Mouse (Mus musculus): Measurements from ENCODE around the gene Robo2.
A peak's percentile ranks its signal among the peaks of the same experiment; 100 is the strongest.

The Robo2 gene

DNA sequence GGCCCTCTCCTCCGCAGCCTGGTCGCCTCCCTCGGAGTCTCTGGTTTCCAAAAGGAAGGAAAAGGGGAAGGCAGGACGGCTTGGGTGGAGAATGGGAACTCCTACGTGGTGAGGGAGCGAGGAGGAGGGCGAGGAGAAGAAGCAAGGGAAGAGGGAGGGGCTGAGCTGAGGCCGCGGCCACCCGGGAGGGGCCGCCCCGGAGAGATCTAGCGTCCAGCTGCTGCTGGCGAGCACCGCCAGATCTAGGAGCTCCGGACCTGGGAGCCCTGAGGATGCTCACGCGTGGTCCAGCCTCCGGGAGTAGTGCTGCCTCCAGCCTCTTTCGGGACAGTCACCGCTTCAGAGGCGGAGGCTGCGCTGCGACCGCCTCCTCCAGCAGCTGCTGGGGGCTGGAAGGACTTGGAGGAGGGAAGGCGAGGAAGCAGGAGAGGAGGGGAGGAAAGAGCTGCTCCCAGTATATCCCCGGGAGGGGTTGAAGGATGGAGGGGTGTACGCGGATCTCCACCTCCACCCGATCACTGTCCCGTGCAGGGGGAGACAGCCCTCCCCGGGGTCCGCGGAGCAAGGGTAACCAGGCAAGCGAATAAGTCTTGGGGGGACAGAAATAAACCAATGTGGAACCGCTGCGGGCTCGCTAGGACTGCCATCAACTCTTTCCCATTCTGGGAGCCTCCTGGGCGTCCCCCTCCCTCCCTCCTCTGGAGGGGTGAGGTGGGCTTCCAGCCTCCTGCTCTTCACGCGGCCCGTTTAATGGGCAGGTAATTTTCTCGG is at the start of gene Robo2:
TSS of gene Robo2 (minus strand) at position 345 of the 771 bp plus-strand sequence.
- DNase-seq (ENCODE audit: extremely low spot score, low read depth, low spot score) = no peak

DNA sequence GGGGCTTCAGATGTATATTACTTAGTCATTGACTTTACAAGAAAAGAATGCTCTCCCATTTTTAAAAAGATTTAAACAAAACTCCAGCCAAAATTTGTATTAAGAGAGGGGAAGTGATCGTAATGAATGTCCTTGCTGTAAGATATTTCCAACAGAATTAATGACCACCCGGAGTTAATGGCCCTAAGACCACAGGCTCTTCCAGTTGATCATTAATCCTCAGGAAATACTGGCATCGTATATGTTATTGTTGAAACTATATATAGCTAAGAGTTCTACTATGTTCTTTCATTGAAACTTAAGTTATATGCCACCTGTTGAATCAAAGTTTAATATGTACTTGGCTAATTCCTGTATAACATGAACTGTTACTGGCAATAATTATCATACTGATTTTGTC is 46.5 kb upstream of the Robo2 start:
- DNase-seq (ENCODE audit: extremely low spot score, low read depth, low spot score) = no peak

DNA sequence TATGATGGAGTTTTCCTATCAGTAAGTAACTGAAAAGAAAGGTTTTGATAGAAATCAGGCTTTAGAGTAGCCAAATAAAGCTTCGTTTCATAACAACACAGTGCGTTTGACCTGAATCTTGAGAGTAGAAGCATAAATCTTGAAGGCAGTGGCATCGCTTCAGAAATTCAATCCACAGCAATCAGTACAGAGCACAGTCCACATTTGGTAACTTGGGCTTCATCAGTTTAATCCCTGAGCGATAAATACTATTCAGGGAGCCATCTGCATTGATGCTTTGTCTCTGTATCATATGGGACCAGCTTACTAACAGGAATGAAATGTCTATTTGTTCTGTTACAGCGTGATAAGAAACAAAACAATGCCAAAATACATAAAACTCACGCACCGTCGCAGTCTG is 46.1 kb upstream of the Robo2 start:
- no peak for DNase-seq (ENCODE audit: extremely low spot score, low read depth, low spot score)

DNA sequence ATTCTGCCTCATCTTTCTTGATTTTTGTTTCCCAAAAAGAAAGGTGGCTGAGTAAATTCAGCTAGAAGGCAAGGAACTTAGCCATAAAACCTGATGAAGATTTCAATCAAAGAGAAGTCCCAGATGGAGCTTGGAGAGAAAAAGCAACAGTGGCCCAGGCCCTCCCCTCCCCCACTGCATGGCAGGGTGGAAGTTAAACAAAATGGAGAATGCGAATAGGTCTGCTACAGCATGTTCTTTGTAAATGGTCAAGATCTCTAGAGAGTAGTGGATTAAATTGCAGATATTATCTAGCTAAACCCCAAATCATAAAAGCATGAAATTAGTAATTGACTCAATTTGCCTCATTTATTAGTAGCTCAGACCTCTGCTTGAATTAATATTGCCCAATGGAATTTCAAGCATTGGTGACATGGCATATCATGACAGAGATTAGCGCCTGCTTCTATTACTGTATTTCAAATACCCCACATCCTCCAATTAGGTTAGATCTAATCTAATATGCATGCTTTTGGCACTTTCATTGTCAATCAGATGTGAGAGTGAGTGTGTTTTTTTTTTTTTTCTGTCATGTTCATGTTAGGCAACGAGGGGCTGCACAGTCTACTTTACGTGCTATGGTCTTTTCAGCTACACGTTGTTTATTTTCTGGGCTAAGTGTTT is 45.3 kb upstream of the Robo2 start:
- DNase-seq (ENCODE audit: extremely low spot score, low read depth, low spot score) = no peak

DNA sequence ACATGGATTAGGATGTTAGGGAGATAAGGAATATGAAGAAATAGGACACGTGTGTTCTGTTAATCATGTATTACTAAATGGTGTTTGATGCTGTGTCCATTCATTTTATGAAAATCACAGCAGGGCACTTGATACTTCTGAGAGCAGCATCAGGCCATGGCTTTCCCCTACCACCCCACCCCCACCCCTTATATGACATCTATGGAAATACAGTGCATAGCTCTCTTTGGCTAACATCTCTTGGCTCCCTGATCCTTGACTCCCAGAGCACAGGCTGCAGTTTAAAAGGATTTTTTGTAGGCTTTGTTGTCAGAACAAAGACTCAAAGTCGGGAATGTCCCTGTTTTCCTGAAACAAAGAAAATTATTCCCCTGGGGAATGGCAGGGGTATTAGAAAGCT is 43.6 kb upstream of the Robo2 start:
- no peak for DNase-seq (ENCODE audit: extremely low spot score, low read depth, low spot score)

DNA sequence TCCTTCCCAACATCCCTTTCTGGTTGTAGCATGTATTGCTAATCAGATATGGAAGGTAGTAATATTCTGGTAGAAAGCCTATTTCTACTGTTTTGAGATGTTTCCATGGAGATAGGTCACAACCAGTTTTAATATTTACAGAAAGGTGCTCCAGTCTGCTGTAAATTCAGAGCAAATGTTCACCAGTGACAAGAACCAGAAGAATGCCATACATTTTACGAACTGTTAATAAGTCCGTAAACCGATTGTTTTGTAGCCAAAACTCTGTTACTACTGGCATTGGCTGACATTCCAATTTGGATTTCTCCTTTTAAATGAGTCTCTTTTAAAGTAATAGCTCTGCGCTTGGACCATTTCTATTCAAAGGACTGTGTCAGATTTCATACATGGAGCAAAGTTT is 36.4 kb upstream of the Robo2 start:
- DNase-seq (ENCODE audit: extremely low spot score, low read depth, low spot score) = no peak

DNA sequence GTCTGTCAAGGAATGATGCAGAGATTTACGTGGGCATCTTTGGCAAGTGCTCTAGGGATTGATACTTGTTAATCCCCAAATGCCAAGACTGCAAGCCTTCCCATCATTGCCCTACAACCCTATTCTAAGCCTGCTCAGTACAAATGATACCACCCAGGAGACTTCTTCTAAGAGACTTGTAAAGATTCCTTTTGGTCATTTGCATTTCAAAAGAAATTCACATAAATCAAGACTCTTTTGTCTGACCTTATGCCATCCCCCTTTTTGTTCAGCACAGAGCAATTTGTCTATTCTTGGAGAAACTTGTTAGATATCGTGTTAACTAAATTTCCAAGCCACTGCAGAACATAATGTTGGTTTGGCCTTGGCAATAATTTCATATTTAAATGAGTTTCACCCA is 15.4 kb upstream of the Robo2 start:
- no peak for DNase-seq (ENCODE audit: extremely low spot score, low read depth, low spot score)

DNA sequence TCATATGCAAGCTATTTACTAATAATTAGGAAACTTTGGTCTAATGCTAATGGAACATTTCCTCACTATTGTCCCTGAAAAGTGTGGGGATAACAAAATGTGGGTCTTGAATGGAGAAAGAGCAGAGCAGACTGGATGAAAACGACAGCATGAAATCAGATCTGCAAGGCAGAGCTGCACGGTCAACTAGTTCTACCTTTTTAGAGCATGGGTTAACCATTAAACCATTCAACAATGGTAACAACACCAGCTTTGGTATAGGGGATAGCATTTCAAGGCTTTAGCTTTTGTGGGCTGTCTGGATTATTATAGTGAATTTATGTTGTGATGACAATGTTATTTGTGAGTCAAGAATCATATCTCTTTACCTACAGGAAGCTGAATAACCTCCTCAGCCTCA is 8.7 kb upstream of the Robo2 start:
- no peak for DNase-seq (ENCODE audit: extremely low spot score, low read depth, low spot score)

DNA sequence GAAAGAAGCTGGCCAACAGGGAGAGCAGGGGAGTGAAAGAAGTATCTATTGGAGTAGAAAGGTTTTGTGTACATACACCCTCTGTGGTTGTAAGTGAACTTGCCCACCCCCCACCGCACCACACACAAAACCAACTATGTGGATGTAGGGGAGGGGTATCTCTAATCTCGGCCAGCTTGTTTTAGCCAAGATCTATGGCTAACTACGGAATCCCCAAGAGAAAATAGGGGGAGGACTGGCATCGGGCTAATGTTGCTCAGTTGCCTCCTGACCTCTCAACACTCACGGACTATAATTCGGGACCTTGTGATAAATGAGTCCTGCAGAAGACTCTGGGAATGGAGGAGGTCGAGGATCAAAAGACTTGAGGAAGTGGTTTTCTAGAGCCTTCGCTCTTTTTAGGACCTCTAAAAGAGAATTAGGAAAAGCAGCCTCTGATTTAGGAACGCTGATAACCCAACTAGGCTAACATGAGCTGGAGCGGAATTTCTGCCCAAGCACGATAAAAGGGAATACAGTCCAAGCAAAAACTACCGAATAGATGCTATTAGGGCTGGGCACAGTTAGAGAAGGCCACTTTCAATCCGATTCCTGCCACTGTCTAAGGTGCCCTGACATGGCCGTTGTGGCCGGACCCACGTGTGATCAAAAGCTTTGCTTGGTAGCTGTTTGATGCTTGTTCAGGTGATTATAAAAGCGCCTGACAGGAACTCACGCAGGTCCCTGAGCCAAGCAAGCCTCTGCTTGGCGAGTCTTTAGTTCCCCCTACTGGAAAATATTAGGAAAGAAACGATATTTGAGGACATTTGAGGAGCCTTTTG is 1.1 kb upstream of the Robo2 start:
- peak; percentile 70 for DNase-seq (ENCODE audit: extremely low spot score, low read depth, low spot score)

DNA sequence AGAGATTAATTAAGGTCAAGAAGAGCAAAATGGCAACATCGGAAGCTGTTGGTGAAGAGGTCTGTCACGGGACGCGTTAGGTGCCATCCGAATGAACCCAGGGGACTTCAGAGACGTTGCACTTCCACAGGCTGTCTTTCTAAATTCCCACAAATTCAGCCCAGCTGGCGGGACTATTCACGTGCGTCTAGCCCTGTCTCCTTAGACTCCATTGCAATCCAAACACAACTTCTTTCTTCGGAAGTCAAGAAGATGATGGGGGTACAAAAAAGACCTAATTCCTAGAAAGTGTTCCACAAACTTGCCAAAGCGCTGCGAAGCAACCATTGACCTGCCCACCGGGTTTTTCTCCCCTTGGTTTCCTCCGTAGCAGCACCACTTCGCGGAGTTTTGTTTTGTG is 604 bp downstream of the Robo2 start:
- no peak for DNase-seq (ENCODE audit: extremely low spot score, low read depth, low spot score)

DNA sequence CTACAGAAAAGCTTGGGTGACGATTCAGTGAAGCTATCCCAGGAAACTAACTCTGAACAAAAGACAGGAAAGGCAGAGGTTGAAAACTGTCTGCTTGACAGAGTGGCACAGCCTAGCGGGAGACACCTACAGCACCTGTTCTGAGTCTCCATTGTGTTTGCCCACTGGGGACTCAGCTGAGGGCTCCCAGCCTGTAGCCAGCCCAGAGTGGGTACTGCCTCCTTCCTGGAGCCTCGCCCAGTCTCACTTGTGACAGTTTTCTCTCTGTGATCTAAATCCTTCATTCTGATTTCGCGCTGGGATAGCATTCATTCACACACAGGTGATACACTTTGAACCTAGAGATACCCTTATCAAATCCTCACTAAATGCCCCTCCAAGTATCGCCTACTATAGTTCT is 1.5 kb downstream of the Robo2 start:
- no peak for DNase-seq (ENCODE audit: extremely low spot score, low read depth, low spot score)

DNA sequence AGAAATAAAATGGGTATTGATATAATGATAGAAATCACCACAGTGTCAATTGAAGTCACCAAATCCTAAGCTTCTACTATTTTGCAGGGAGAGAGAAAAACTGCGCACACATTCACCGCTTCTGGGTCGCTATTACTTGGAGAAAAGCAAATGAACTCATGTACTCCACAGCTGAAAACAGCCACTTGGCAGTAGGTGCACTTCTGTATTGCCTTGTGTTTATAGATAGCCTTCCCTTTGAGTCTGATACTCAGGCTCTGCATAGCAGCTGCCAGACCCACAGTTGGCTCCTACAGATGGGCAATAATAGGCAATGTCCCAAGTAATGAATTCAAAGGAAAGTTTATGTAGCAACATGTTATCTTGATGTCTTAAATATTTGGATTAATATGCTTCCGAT is 2.1 kb downstream of the Robo2 start:
- DNase-seq (ENCODE audit: extremely low spot score, low read depth, low spot score) = no peak

DNA sequence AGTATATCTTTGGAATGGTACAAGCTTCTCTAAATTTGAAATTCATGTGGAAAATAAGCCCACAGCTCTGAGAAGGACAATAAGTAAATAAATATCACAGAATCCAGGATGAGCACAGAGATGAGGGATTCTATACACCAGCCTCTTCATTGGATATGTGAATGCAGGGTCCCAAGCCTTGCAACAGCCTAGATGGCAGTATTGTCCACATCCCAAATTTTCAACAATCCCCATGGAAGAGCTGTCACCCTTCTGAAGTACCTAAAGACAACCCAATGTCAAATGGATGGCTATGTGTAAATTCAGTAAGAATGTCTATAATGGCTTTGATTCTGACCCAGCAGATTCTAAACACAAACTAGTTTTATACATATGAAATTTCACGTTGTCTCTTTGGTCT is 3.1 kb downstream of the Robo2 start:
- DNase-seq (ENCODE audit: extremely low spot score, low read depth, low spot score) = no peak

DNA sequence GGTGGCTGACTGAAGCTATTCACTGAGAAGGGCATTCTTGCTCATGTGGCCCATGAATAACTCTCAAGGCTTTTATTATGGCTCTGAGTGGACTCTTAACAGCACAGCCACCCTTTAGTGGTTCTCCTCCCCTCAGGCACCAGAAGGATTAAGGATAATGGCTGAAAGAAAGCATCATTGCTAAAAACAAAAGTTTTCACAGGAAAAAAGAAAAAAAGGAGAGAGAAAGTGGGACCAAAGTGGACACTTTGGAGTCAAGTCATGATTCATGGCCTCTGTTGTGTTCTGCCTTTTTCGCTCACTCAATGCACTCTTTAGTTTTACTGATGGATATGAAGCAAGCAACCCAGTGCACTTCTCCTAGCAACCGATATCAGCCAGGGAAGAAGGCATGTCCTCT is 14.3 kb downstream of the Robo2 start:
- DNase-seq (ENCODE audit: extremely low spot score, low read depth, low spot score) = no peak

DNA sequence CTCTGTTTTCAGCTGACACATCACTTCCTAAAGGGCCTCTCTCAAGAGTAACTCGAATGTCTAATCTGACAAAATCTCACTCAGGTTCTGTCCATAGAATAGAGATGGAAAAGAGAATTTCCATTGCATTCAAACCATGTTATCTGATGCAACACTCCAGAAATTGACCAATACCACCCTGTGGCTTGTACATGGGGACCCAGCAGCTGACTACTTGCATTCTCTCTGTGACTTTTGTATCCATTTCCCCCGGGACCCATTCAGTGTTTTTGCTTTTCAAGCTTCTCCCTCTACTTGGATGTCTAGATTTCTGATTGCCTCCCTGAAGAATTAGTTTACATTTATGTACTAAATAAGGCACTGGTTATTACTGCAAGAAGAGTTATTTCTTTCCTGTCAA is 15.9 kb downstream of the Robo2 start:
- DNase-seq (ENCODE audit: extremely low spot score, low read depth, low spot score) = no peak

DNA sequence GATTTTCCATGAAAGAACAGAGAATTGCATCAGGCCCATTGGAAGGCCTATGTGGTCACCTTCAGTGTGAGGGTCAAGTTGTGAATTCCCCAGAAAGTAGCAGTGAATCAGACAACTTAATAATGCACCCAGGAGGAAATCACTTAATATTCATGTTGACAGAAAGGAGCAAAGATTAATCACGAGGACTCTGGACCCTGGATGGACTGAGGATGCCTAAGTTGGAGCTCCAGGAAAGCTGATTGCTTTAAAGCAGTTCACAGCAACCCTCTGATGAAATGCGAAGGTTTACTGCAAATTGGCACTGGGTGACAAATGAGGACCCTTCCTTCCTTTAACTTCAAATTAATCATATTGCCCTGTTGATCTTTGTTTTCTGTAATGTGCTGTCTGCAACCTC is 32.2 kb downstream of the Robo2 start:
- no peak for DNase-seq (ENCODE audit: extremely low spot score, low read depth, low spot score)

DNA sequence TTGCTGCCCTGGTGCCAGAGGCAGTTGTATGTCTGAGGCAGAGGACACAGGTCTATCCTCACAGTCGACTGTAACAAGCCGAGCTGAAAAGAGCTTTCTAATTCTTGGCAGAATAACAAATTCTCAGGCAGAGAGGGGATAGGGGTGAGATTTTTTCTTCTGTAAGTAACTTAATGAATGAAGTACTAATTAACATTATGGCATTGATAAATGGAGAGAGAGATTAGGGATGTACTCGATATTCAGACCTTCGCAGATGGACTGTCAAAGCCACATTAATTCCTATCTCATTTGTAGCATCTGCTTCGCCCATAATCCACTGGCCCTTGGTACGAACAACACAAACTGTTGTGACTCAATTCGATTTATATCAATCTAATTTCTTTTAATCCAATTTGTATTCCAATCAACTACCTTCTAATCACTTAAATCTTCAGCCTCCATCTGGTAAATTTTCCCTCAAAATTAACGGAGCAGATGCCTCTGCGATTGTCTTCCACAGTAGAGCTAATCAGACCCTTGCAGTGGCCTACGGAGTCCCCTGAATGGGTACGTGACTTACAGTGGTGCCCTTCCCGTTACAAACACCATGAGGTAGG is 36.2 kb downstream of the Robo2 start:
- DNase-seq (ENCODE audit: extremely low spot score, low read depth, low spot score) = no peak

DNA sequence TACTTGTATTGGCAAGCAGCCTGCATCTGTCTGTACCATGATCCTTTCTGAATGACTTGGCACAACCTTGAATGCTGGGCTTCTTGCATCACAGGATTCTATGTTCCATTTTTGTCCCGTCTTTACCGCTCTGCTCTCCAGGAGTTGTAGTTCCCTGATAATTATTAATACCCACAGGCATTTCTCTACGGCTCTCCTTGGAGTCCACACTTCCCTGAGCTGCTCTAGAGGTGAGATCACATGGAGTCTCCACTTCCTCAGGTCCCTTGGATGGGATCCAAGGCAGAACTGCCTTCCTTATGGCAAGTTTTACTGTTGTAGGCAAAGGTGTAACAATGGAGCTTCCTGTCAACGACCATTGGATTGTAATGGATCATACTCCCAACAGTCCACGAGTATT is 37.1 kb downstream of the Robo2 start:
- no peak for DNase-seq (ENCODE audit: extremely low spot score, low read depth, low spot score)

DNA sequence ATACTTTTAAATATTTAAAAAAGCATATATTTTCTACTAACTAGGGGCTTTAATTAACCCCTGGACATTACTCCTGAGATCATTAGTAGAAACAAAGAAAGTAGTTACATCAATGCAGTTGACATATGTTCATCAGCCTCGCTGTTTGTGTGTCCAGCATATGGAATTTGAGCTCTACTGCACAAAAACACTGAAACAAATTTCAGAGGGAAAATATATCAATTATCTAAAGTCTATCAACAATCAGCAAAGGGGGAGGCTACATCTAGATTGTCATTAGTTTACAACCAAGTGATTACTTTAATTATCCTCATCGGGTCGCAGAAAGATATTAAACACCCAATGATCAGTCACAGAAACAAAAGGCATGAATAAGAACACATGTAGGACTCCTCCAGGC is 38.2 kb downstream of the Robo2 start:
- DNase-seq (ENCODE audit: extremely low spot score, low read depth, low spot score) = no peak

DNA sequence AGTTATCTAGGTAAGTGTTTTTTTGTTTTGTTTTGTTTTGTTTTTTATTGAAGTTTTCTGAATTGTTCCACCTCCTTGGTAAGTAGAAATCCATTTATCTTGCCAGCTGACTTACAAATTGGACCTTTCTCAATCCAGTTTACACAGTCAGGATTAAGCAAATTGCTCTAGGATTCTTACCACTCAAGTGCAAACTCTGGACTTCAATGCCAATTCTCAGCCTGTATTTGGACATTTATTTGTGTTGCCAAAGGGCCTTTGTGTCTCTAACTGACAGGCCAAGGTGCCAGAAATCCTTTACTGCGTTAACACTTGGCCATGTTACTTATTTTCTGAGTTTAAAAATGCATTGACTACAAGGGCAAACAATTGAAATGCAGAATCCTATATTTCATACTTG is 38.7 kb downstream of the Robo2 start:
- no peak for DNase-seq (ENCODE audit: extremely low spot score, low read depth, low spot score)

DNA sequence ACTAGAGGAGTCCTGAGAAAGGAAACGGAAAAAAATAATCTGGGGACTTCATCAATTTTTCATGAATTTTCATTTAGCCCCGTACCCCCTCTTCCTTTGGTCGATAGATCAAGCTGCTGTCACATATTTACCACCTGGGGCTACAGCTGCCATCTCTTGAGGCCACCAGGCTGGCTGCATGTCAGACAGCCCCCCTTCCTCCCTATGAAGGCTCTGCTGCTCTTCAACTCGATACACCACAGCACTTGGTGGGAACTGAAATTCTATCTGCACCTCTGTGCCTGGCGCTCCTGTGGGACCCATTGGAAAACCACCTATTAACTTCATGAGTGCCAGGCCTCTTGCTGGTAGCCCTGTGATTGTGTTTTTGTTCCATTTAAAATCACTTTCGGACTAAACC is 63.2 kb downstream of the Robo2 start:
- no peak for DNase-seq (ENCODE audit: extremely low spot score, low read depth, low spot score)

All from hindlimb bud, embryonic 11.5 days (tissue).